Mouse (Mus musculus) cerebellum, adult 11 months (tissue): ENCODE data around the gene Syt2.

ENCODE experiments used
- DNase-seq: peaks from one replicate; pipeline ENCODE4 v3.0.0; 2022

Syt2 gene

DNA sequence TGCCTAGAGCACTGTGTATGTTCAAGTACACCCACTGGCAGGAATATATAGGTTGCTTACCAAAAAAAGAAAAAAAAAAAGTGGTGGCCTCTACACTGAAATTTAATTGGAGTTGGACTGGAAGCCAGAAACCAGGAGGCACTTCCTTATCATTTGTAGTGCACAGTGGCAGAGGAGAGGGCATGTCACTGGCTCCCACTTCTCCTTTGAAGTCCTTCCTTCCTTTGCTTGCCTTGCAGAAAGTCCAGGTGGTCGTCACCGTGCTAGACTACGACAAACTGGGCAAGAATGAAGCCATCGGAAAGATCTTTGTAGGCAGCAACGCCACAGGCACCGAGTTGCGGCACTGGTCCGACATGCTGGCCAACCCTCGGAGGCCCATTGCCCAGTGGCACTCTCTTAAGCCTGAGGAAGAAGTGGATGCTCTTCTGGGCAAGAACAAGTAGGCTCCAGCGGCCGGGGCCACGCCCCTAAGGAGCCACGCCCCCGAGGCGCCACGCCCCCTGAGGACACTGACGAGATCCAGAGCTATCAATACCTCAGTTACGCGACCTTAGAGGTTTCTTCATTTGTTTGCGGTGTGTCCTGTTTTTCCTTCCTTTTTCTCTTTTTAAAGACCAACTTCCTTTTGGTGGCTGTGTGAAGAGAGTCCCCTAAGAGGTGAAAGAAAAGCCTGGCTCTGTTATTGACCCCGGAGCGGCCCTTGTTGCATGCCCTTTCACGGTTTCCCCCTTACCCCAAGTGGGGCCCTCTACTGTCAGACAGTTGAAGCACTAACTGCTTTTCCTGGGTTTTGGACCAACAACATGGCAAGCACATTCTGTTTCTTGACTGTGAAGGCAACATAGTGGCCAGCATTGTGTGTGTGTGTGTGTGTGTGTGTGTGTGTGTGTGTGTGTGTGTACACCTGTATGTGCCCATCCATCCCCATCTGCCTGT is 101.0 kb downstream of the Syt2 start:
- DNase-seq = no peak

DNA sequence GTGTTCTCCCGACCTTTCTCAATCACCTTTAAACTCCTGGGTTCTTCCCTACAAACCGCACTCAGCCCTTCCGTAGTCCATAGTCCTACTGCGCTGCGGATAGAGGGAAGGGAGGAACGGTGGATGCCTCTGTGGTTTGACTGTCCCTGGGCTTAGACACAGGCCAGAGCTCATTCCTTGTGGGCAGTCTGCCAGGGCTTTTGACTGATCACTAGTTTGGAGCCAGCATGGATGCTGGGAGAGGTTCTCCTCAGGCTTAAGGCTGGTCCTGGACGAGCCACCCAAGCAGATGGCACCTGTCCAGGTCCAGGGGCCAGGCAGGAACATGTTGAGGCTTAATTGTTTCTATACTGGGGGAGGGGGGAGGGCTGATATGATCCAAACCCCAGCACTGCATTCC is 103.4 kb downstream of the Syt2 start:
- peak; percentile 76 for DNase-seq

DNA sequence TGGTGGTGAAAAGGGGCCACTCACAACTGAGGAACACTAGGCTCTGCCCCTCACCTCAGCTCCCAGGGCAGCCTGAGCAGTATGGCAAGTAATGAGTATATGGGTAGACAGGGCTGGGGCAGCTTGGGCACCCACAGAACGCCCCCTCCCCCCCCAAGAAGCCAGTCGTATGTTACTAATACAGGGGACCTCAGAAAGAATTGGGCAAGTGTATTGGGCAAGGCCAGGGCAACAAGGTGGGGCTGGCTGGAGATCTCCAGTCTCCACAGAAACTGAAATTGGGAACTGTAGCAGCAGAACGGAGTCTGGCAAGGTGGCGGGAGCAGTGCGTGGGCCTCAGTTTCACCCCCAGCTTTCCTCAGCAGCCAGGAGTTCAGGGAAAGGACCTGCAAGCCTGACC is 106.0 kb downstream of the Syt2 start:
- no peak for DNase-seq

DNA sequence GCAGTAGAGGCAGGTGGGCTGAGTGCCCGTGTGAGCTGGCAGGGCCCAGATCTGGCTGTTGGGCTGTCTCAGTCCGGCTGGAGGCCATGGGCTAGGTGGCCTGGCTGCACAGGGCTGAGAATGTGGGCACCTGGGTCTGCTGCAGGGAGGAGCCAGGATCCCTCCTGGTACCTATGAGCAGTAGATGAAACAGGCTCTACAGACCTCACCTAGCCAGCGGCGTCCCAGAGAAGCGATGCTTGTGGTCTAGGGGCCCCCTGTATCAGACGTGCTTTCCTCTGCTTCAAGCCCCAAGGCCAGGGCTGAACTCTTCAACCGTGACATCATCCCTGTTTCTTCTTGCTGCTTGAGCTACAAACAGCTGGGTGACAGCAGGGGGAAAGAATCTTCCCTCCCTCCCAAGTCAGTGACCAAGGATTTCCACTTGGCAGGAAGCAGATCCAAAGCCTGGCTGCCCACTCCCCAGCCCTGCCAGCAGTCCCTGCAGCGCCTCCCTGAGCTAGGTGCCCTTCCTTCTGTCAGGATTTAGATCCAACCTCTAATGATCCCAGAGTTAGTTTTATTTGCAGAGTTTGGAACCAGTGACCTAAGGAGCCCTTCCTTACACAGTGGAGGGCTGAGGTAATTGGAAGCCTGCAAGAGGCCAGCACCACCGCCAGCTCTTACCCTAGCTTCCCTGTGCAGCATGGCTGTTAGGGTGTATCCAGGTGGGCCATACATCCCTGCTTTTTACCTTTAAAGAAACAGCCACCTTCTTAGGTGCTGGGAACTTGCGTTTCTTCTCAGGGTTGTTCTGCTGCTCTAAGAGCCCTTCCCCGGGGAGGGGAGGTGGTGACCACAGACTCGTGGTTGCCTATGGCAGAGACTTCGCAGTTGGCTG is 107.5 kb downstream of the Syt2 start:
- no peak for DNase-seq

DNA sequence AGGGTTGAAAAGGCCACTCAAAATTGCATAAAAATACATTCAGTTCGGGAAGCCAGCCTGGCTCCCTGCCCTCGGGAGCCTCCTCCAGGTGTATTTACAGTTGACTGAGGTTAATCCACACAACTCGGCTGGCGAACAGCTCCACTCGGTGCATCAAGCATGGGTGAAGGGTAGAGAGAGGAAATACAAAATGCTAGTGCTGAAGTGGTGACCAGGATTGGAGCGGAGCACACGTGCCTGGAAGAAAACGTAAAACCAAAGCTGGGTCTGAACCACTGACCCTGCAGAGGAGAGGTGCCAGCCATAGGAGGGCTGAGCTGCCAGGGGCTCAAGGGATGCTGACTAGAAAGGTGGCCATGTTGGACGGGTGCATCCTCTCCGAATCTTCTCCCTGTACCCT is 108.3 kb downstream of the Syt2 start:
- DNase-seq = no peak

DNA sequence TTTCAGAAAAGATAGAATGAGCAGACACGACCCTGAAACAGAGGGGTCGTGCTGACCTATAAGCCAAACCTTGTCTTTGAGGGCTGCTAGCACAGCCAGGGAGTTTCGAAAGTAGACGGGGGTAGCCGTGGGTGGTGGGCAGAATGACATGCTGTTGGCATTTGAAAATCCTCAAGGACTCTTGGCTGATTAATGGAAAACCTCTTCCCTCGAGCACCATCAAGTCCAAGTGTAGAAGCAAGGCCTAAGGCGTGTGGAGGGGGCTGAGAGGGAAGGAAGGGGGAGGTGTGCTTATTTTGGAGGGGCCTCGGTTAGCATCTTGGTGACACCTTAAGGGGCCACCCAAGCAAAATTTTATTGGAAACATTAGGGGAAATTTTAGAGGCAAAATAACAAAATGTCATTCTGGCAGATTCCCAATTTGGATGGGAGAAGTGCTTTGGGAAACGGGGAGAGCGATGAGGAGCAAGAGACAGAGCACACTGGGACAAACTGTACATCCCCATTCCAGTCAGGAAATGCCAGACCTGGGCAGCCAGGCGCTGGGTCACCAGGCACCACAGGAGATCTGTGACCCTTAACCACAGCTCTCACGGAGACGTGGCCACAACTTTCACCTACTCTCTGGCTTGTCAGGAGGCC is 109.2 kb downstream of the Syt2 start:
- DNase-seq = no peak

DNA sequence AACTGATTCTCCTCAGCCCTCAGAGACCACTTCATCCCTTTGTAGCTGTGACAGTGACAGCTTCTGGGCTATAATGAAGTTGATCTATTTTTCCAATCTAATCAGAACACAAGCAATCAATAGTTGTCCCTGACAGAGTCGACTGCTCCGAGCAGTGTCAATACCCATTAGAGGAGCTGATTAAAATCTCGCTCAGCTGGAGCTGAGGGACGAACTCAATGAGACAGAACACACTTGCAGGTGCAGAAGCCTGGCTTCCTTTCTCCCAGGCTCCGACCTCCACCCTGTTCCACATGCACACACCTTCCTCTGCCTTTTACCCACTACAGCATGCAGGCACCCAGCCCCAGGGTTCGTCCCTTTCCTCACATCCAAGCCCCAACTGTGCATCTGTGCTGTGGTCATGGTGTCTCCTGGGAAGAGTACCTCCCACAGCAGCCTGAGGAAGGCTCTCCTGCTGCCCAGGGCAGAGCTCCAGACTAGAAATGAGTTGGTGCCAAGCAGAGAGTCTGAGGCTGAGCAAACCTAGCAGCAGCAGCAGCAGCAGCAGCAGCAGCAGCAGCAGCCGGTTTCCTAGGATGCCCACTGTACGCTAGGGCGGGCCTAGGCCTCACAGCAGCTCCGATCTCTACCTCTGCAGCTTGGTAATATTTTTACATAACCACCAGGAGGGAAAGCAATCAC is 109.9 kb downstream of the Syt2 start:
- no peak for DNase-seq

DNA sequence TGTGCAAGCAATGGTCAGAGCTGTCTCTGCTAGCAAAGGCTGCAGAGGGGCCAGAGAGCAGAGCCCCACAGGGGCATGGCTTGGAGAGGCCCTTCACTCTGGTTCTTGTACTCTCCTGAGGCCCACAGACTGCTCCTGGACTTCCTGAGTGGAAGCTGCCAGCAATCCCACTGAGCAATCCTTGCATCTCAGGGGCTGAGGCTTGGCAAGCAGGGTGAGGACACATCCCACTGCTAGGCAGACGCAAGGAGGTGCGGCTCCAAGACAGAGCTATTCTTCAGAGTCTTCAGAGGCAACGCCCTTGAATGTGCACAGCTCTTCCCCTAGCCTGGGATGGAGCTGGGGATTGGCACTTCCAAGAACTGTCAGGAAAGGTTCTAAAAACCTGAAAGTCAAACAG is 110.8 kb downstream of the Syt2 start:
- no peak for DNase-seq

DNA sequence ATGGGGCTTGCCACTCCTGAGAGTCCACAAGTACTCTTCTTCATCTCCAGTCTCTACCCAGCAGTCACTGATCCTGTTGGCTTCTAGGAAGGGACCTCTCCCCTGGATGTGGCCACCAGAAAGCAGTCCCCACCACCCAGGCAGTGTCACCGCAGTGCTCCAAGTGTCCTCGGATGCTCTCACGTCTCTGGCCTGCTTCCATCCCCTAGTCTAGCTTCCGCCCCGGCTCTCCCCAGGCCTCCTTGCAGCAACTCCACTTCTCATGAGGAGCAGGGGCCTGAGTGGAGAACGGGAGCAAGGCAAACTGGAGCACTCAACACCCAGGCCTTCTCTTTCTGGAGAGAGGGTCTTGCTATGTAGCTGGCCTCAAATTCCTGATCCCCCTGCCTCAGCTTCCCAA is 112.7 kb downstream of the Syt2 start:
- no peak for DNase-seq

DNA sequence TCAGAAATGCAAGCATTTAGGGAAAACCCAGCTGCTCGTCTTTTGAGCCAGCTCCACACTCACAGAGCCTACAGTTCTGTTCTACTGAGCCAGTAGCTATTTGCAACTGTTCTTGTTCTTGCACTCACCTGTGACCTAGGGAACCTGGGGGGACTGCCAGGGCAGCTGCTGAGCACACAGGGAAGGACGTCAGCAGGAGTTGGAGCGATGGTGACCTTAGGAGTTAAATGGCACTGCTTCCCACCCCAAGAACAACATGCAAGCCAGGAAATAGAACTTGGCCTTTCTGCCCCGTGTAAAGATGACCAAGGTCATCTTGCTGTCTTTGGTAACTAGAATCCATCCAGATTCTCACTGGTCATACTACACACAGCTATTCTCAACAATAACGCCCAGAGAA is 114.2 kb downstream of the Syt2 start:
- DNase-seq = no peak

DNA sequence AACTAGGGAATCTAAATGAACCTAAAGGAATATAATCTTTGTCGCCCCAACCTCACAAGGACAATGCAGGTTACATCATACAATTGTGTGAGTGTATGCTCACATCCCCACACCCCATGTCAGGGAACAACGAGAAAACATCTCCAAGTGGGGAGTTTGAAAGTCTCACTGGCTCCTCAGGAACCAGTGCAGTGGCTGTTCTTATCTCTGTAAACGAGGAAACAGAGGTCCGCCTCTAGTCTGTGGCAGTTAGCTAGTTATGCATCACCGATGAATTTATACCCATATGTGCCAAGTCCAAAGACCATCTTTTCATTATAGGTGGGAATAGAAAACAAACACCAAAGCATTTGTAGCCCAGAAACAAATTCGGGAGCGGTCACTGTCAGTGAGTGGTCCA is 115.1 kb downstream of the Syt2 start:
- DNase-seq = no peak

DNA sequence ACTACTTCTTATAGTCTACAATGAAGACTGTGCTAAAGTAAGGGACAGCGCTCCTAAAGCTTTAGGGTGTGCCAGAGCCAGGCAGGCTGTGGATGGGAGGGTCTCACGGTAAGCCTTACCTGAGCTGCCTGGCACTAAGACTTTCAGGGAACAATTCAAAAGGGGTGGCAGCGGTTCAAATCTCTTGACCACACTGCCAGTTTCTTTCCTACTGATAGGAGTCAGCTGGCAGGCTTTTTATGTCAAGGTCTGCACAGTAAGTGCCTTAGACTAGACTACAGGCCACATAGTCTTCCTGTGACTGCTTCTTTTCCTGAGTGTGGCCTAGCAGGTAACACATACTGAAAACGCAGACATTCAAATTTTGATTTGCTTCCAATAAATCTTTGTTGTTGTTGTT is 116.8 kb downstream of the Syt2 start:
- DNase-seq = no peak

DNA sequence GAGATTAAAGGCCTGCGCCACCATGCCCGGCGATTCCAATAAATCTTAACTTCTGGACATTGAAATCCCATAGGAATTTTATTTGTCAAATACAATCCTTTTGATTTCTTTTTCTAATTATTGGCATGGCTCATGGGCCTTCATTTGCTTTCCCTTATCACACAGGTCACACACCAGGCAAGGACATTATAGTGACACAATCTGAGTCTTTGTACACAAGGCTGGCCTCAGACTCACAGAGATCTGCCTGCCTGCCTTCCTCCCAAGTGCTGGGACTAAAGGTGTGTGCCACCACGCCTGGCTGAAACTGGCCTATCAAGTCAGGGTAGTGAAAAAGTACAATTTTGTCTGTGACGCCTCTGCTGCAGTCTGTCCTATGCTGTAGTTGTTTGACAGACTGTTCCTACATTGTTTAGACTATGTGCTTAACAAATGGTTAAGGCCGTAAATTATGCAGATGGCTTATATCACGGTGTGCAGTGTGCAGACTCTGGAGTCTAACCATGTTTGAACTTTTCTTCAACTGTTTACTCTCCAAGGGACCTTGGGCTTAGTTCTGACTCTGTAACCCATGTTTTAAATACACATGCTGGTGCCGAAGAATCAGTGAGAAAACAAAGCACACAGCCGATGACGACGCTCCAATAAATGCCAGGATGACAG is 117.4 kb downstream of the Syt2 start:
- DNase-seq = no peak

DNA sequence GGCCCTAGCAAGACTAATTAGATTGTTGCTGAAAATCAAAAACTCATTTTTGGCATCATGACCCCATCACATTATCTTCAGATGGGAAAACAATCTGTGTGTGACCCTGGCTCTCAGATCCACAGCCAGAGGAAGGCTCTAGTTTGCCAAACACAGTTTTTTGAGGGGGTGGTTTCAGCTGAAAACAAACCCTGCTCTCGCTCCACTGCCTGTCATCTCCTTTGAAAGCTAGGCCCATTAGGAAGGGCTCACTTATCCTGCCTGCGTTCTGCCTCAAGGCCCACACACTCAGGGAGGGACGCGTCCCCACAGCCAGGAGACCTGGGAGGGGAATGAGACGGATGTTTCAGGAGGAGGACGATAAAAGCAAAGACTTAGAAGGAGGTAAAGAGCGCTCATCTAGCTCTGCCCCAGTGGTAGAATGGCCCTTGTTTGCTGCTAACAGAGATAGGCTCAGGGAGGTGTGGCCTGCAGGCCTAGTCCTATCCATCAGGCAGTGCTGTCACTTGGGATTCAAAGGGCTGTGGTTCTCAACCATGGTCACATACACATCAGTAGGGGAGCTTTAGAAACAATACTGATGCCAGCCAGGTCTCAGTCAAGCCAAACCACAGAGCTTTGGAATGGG is 118.5 kb downstream of the Syt2 start:
- no peak for DNase-seq

DNA sequence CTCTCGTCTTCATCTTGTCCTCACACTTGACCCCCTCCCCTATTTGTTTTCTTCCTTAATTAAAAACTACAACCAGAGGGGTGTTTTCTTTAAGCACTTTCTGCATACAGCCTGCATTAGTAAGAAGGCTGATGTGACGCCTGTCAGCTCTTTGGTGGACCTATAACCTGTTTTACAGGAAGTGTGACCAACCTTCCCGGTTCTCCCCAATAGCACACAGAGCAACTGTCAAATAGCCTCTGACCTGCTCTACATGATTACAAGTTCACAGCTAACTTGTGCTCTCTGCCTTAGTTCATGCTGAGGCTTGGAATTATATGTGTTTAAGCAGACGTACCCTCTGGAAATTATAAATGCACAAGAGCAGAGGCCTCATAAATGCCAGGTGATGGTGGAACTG is 120.0 kb downstream of the Syt2 start:
- DNase-seq = no peak

DNA sequence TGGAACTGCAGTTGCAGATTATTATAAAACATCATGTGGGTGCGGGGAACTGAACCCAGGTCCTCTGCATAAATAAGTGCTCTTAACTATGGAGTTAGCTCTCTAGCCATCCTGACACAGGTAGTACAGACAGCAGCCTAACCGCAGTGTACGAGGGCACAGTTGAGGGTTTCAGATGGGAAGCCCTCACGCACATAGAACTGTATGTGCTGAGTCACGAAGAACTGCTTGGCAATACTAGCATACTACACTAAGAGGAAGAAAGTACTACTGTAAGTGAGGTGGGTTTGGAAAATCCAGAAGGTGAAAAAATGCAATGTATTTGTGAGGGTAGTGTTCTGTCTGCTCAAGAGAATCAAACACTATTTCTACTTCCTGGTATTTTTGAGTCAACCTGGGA is 123.8 kb downstream of the Syt2 start:
- DNase-seq = no peak

DNA sequence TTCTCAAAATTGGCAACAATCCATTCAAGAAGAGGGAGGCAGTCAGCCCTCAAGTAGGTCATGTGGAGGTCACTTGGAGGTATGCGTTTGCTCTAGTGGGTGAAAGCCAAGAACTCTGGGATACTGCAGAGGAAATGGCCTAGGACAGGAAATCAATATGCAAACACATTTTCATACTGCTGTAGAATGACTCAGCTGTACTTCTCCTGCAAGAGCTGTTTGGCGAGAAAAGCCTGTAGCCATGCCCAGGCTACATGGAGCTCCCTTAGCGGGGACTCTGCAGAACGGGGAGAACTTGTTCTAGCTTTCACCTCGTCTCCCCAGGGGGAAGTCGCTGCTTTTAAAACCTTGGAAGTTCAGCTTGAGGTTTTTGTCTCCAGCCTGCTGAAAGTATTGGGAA is 124.9 kb downstream of the Syt2 start:
- DNase-seq = no peak

DNA sequence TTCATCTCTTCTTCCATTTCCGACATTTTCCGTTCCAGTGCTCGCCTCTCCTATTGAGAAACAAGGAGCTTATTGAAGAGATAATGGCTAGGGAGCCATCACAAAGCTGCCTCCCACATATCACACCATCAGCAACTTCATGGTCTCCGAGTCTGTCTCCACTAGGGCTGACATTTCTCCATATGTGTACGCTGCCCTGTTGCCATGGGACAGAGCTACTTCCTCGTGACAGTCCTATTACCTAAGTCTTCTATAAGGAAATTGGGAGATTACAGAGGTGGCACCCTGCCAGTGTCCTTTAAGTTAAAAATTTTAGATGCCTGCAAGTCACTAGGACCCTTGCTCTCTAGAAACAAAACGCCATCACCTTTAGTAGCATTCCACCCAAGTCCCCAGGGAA is 125.5 kb downstream of the Syt2 start:
- no peak for DNase-seq

DNA sequence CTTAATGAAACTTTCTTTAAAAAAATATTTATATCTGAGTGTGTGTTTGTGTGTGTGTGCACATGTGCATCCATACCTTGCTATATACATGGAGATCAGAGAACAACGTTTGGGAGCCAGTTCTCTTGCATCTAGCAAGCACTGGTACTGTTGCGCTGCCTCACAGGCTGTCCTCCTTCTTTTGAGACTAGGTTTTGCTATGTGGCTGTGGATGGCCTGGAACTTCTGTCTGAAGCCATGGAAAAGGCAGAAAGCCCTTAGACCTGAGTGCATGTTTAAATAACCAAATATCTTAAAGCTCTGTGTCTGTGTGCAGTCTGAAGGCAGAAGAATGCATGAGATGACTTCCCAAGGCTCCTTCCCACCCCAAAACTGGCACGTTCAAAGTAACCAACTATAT is 126.3 kb downstream of the Syt2 start:
- DNase-seq = no peak

DNA sequence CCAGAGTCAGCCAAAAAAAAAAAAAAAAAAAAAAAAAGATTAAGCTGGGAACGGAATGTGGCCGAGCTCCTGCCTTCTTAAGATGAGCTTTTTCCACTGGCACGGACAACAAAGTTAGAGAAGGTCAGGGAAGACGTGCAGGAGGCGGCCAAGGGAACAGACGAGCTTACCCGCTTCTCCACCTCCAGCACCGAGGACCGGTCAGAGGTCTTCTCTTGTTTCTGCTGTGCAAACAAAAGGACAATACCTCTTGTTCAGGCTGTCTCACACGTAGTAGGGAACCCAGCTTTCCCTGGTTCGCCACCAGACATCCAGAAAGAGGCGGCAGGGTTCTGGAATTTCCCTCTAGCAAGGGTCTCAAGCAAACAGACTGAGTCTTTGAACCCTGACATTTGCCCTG is 126.8 kb downstream of the Syt2 start:
- DNase-seq = no peak

DNA sequence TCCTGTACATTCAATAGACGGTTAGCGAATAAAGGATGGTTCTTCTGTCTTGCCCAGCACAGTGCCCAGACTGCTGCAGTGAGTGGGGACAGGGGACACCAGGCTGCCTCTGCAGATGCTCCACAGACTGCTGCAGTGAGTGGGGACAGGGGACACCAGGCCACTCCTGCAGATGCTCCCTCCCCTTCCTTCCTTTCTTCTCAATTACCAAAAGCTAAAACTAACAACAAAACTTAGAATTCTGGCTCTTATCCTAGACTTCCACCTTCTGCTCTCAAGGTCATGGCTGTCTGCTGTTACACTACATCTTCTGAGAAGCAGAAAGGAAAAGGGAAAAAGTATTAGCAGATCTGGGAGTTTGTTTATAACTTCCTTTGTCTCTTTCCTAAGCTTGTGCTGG is 127.8 kb downstream of the Syt2 start:
- no peak for DNase-seq

DNA sequence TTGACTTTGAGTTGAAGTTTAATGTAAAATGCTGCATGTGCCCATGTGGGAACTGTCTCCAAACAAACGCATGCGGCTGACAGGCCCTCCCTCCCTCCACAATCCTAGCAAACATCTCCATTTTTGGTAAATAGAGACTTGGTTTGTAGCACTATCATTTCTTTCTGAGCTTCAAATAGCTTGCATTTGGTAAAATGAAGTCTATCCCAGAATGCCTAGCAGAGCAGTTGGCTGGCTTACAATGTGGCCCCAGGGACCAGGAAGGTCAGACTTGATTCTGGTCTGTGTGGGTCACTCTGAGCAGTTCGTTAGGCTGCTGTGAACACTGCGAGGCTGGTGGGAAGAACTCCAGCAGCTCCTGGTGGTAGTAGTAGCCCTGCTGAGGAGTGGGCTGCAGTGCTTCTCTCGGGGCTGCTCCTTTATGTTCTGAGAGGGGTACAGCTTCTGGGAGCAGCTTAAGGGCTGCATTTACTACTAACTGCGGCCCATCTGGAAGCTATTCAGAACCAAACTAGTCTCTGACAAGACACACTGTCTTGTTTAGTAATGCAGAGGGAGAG is 128.3 kb downstream of the Syt2 start:
- no peak for DNase-seq
